Comparison of ENCODE assay signal across 24 mouse cellular contexts in the genomic region with DNA sequence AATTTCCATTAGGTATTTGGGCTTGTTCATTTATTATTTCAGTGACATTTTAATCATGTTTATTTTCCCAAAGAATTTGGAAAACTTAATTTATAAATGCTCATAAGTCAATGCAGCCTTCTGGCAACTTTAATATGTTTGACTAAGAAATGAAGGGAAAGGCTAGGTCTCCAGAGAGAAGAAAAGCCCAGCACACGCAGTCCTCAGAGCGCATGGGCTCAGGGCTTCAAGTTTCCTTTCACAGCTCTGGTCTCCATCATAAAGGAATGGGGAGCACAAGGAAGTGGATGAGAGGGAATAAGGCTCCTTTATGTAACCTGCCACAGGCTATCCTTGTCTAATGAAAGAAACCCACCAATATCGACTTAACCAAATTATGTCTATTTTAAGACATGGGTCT. TPM values are rescaled to one million over a fixed set of nuclear protein-coding genes. Genes with fewer than 3 reads are reported as not detected.
"Had no signal": no experiment of that assay in that cellular context is flagged by ENCODE, and none has a peak within 500 bp of the region (broad histone marks: within the 10 kb centered on the region; RNA-seq: fewer than 3 reads in every experiment).

No protein-coding gene starts in this region.

- ATAC-seq: forebrain, postnatal 0 days; hindbrain, postnatal 0 days; intestine, postnatal 0 days; liver, postnatal 0 days had no signal

- H3K9me3 ChIP-seq: heart, embryonic 13.5 days; heart, embryonic 15.5 days; hindbrain, embryonic 13.5 days; hindbrain, embryonic 15.5 days; liver, embryonic 13.5 days; liver, embryonic 15.5 days had no signal

- H3K27me3 ChIP-seq: heart, embryonic 13.5 days; heart, embryonic 15.5 days; hindbrain, embryonic 13.5 days; hindbrain, embryonic 15.5 days; liver, embryonic 13.5 days; liver, embryonic 15.5 days had no signal

- DNase-seq: forebrain, postnatal 0 days; gastrocnemius, postnatal 10 days; gastrocnemius, postnatal 25 days; heart, adult 18-20 months; heart, postnatal 14 days; heart, postnatal 36 days; kidney, adult 18-20 months; kidney, adult 9 months; kidney, postnatal 25 days; liver; liver, embryonic 13.5 days; liver, postnatal 0 days; lung, adult 2 months had no signal

- H3K4me2 ChIP-seq: heart, embryonic 11.5 days; heart, embryonic 13.5 days; heart, embryonic 15.5 days; hindbrain, embryonic 13.5 days; hindbrain, embryonic 15.5 days; liver, embryonic 11.5 days; liver, embryonic 13.5 days; liver, embryonic 15.5 days had no signal

- H3K4me1 ChIP-seq: hindbrain, embryonic 15.5 days; liver, embryonic 13.5 days; liver, embryonic 15.5 days had no signal

- H3K36me3 ChIP-seq: heart, embryonic 15.5 days; hindbrain, embryonic 15.5 days; liver, embryonic 13.5 days; liver, embryonic 15.5 days had no signal

- H3K27ac ChIP-seq: heart, embryonic 13.5 days; heart, embryonic 15.5 days; hindbrain, embryonic 13.5 days; hindbrain, embryonic 15.5 days; hindbrain, postnatal 0 days; left cerebral cortex, adult 2 months; liver, embryonic 13.5 days; liver, embryonic 15.5 days had no signal

- H3K9ac ChIP-seq: forebrain, postnatal 0 days; heart, embryonic 13.5 days; heart, embryonic 15.5 days; hindbrain, embryonic 13.5 days; hindbrain, embryonic 15.5 days; liver, embryonic 13.5 days; liver, embryonic 15.5 days; liver, postnatal 0 days had no signal

- H3K4me3 ChIP-seq: heart, embryonic 13.5 days; heart, embryonic 15.5 days; hindbrain, embryonic 13.5 days; hindbrain, embryonic 15.5 days; left cerebral cortex, adult 2 months; liver, embryonic 13.5 days; liver, embryonic 15.5 days had no signal

RNA-seq across cellular contexts. Expression of a gene that starts 10.4 kb away (rescaled TPM):
- total RNA-seq: hematopoietic stem cell, adult 5-6 weeks had no signal
